Mouse (Mus musculus) MEL (cell line): ENCODE data around the gene Dcakd.

Experiments used
- BHLHE40 ChIP-seq: IDR thresholded peaks from 2 replicates; pipeline ENCODE4 v1.6.1; 2012; ENCODE audit warnings: low read depth, mild to moderate bottlenecking, inconsistent platforms, low read length, improper control_type of control experiment, borderline replicate concordance
- CHD2 ChIP-seq: IDR thresholded peaks from 2 replicates; pipeline ENCODE4 v1.6.1; 2011; ENCODE audit warnings: low read length, improper control_type of control experiment
- CTCF ChIP-seq, 3 experiments: IDR thresholded peaks in 2 of 3; conservative IDR thresholded peaks in 1 of 3; 2 replicates each; pipeline ENCODE4 v1.5.1; 2011 to 2012; ENCODE audit warnings: low read length in 3 of 3, low read depth in 2 of 3, mild to moderate bottlenecking in 2 of 3, improper control_type of control experiment in 1 of 3, inconsistent platforms in 1 of 3, mixed read lengths in 1 of 3, moderate library complexity in 1 of 3; ENCODE audit not compliant: control insufficient read depth in 1 of 3, insufficient read depth in 1 of 3, poor library complexity in 1 of 3, severe bottlenecking in 1 of 3
- EP300 ChIP-seq, 2 experiments: IDR thresholded peaks; 2 replicates each; pipeline ENCODE4 v1.6.1; 2011; ENCODE audit warnings: improper control_type of control experiment in 2 of 2, low read length in 2 of 2, low read depth in 1 of 2, mild to moderate bottlenecking in 1 of 2
- GATA1 ChIP-seq: IDR thresholded peaks from 2 replicates; pipeline ENCODE4 v1.6.1; 2011; ENCODE audit warnings: low read depth, low read length, improper control_type of control experiment
- HCFC1 ChIP-seq: IDR thresholded peaks from 2 replicates; pipeline ENCODE4 v1.6.1; 2012; ENCODE audit warnings: low read depth, mild to moderate bottlenecking, inconsistent platforms, low read length, improper control_type of control experiment, moderate library complexity
- MAZ ChIP-seq: IDR thresholded peaks from 2 replicates; pipeline ENCODE4 v1.6.1; 2012; ENCODE audit warnings: low read depth, mild to moderate bottlenecking, inconsistent platforms, low read length, improper control_type of control experiment
- MEF2A ChIP-seq: IDR thresholded peaks from 2 replicates; pipeline ENCODE4 v1.6.1; 2014; ENCODE audit warnings: low read depth, mild to moderate bottlenecking, inconsistent platforms, low read length, improper control_type of control experiment; ENCODE audit not compliant: poor library complexity, insufficient replicate concordance, severe bottlenecking; ENCODE audit errors: extremely low read depth
- MXI1 ChIP-seq: IDR thresholded peaks from 2 replicates; pipeline ENCODE4 v1.6.1; 2011; ENCODE audit warnings: mild to moderate bottlenecking, low read depth, low read length, improper control_type of control experiment
- NELFE ChIP-seq: IDR thresholded peaks from 2 replicates; pipeline ENCODE4 v1.6.1; 2011; ENCODE audit warnings: low read depth, low read length, improper control_type of control experiment
- POLR2A ChIP-seq, 2 experiments: IDR thresholded peaks; 2 replicates each; pipeline ENCODE4 v1.6.1; 2011 to 2012; ENCODE audit warnings: low read length in 2 of 2, mild to moderate bottlenecking in 2 of 2, control low read depth in 1 of 2, improper control_type of control experiment in 1 of 2, low read depth in 1 of 2, moderate library complexity in 1 of 2; ENCODE audit not compliant: control insufficient read depth in 1 of 2, insufficient read depth in 1 of 2, poor library complexity in 1 of 2
- TAL1 ChIP-seq: IDR thresholded peaks from 2 replicates; pipeline ENCODE4 v1.6.1; 2012; ENCODE audit warnings: mild to moderate bottlenecking, inconsistent platforms, low read length, moderate library complexity, mixed read lengths
- ZC3H11A ChIP-seq: IDR thresholded peaks from 2 replicates; pipeline ENCODE4 v1.6.1; 2012; ENCODE audit warnings: low read depth, mild to moderate bottlenecking, inconsistent platforms, low read length, improper control_type of control experiment
- ZMIZ1 ChIP-seq: IDR thresholded peaks from 2 replicates; pipeline ENCODE4 v1.6.1; 2012; ENCODE audit warnings: low read depth, mild to moderate bottlenecking, inconsistent platforms, low read length, improper control_type of control experiment, moderate library complexity

GRCm38 (mm10) chr11:102952922-102953321, 75.2 kb downstream of the Dcakd start:
- TF ChIP-seq POLR2A (IDR thresholded peaks at IDR 0.05; ENCODE audit: control insufficient read depth in 1 of 2, insufficient read depth in 1 of 2, low read depth in 1 of 2, low read length in 2 of 2, poor library complexity in 1 of 2) = no peak
- no peak for TF ChIP-seq TAL1
- TF ChIP-seq MEF2A = no peak
- no peak for TF ChIP-seq NELFE
- no peak for TF ChIP-seq MAZ
- no peak for TF ChIP-seq EP300 (IDR thresholded peaks at IDR 0.05; ENCODE audit: low read depth in 1 of 2, low read length in 2 of 2)
- TF ChIP-seq ZMIZ1 = no peak
- TF ChIP-seq MXI1 = no peak
- TF ChIP-seq CTCF (IDR thresholded peaks at IDR 0.05 in 2 of 3, conservative IDR thresholded peaks at IDR 0.05 in 1 of 3; ENCODE audit: control insufficient read depth in 1 of 3, insufficient read depth in 1 of 3, low read depth in 2 of 3, low read length in 3 of 3, poor library complexity in 1 of 3, severe bottlenecking in 1 of 3) = no peak
- no peak for TF ChIP-seq CHD2
- TF ChIP-seq BHLHE40 = no peak
- no peak for TF ChIP-seq ZC3H11A
- TF ChIP-seq HCFC1 = no peak
- TF ChIP-seq GATA1 = no peak
